Mouse (Mus musculus) limb, embryonic 11.5 days (tissue): ENCODE data around the gene Tmem216. TPM values are rescaled to one million over a fixed set of nuclear protein-coding genes. Genes with fewer than 3 reads are reported as not detected.

Experiments
- ATAC-seq: fragments of 200-750 bp; cut with Nextera tagmentation; 2 replicates; pipeline ENCODE4 v1.8.0; 2017; ENCODE audit warnings: low read depth; ENCODE audit not compliant: insufficient number of reproducible peaks, low FRiP score, low TSS enrichment
- DNase-seq: peaks from one replicate; pipeline ENCODE4 v3.0.0-alpha.2; 2015; ENCODE audit warnings: low spot score
- H3K27ac ChIP-seq: fragments of 300-500 bp; sonication (generic); replicated peaks from 2 replicates; pipeline ENCODE4 v1.5.1; 2014; ENCODE audit warnings: low read depth, mild to moderate bottlenecking, low read length
- H3K27me3 ChIP-seq: fragments of 300-500 bp; sonication (generic); 2 replicates; pipeline ENCODE4 v1.6.1; 2014; ENCODE audit warnings: mild to moderate bottlenecking, low read length, mixed read lengths; ENCODE audit not compliant: control insufficient read depth, insufficient read depth
- H3K36me3 ChIP-seq: fragments of 300-500 bp; sonication (generic); 2 replicates; pipeline ENCODE4 v1.6.1; 2014; ENCODE audit warnings: mild to moderate bottlenecking, low read length, moderate library complexity, mixed read lengths; ENCODE audit not compliant: control insufficient read depth, insufficient read depth
- H3K4me1 ChIP-seq: fragments of 300-500 bp; sonication (generic); 2 replicates; pipeline ENCODE4 v1.6.1; 2014; ENCODE audit warnings: low read length, mixed read lengths; ENCODE audit not compliant: control insufficient read depth, insufficient read depth
- H3K4me2 ChIP-seq: fragments of 300-500 bp; sonication (generic); 2 replicates; pipeline ENCODE4 v1.6.1; 2014; ENCODE audit warnings: low read depth, mild to moderate bottlenecking, moderate library complexity; ENCODE audit not compliant: severe bottlenecking
- H3K4me3 ChIP-seq: fragments of 300-500 bp; sonication (generic); 2 replicates; pipeline ENCODE4 v1.5.1; 2014; ENCODE audit warnings: low read depth, low read length
- H3K9ac ChIP-seq: fragments of 300-500 bp; sonication (generic); 2 replicates; pipeline ENCODE4 v1.6.1; 2014; ENCODE audit warnings: mild to moderate bottlenecking, low read length
- H3K9me3 ChIP-seq: fragments of 300-500 bp; sonication (generic); 2 replicates; pipeline ENCODE4 v1.6.1; 2016; ENCODE audit warnings: low read length; ENCODE audit not compliant: control insufficient read depth
- WGBS: fragments of 180-500 bp; shearing (Covaris S2); extraction: QIAGEN DNeasy Blood & Tissue Kit; methylation state at CpG from one replicate; pipeline ENCODE4 v1.1.7; 2014; 5-methylcytosine and 5-hydroxymethylcytosine counted together
- polyA plus RNA-seq: library from polyadenylated mRNA; unstranded; fragments of >200 nt; fragmentation: Nextera tagmentation; extraction: Ambion mirVana; gene quantifications from 2 replicates; pipeline ENCODE4 v1.2.1, GENCODE M21; 2014

Tmem216 gene
- polyA plus RNA-seq, 1 experiment from 2014 or later = 66.3 TPM

GRCm38 (mm10) chr19:10496976-10497375, 59.1 kb downstream of the Tmem216 start:
- Histone ChIP-seq H3K36me3 (peaks cover 4% of the 10 kb centered on the region; the same call in 1 of the 2 replicates), H3K4me3 (no peak overlapping the region)
- ATAC-seq = no peak

GRCm38 (mm10) chr19:10495670-10496069, 60.4 kb downstream of the Tmem216 start:
- peaks cover 2% of the 10 kb centered on the region; the same call in 1 of the 2 replicates for H3K36me3 ChIP-seq
- H3K4me2 ChIP-seq = no peak overlapping the region
- 85% methylated on average over 1 of the region's 1 CpGs for WGBS
- no peak overlapping the region for H3K4me3 ChIP-seq
- H3K9me3 ChIP-seq = no peaks in the 10 kb centered on the region
- no peaks in the 10 kb centered on the region for H3K27me3 ChIP-seq
- no peak for DNase-seq
- ATAC-seq = no peak
- H3K9ac ChIP-seq = no peak overlapping the region
- no peaks in the 10 kb centered on the region; the same call in 1 of the 2 replicates for H3K4me1 ChIP-seq
- no peak overlapping the region for H3K27ac ChIP-seq

More at GRCm38 (mm10) chr19:10496976-10497375, 59.1 kb downstream of the Tmem216 start:
- WGBS = 67% methylated on average over 2 of the region's 2 CpGs
- no peaks in the 10 kb centered on the region for H3K27me3 ChIP-seq
- H3K27ac ChIP-seq = no peak overlapping the region
- H3K9me3 ChIP-seq = no peaks in the 10 kb centered on the region
- H3K4me1 ChIP-seq = no peaks in the 10 kb centered on the region; the same call in 1 of the 2 replicates
- H3K9ac ChIP-seq = no peak overlapping the region
- no peak overlapping the region for H3K4me2 ChIP-seq
- no peak for DNase-seq

GRCm38 (mm10) chr19:10486264-10486738, 69.7 kb downstream of the Tmem216 start:
- WGBS = 19% methylated on average over 9 of the region's 9 CpGs
- no peaks in the 10 kb centered on the region for H3K4me1 ChIP-seq
- DNase-seq (peak; percentile 72), ATAC-seq (peak; percentile 47)
- H3K27me3 ChIP-seq = no peaks in the 10 kb centered on the region
- no peak overlapping the region for H3K9ac ChIP-seq
- no peak overlapping the region for H3K4me2 ChIP-seq
- H3K9me3 ChIP-seq = no peaks in the 10 kb centered on the region
- H3K36me3 ChIP-seq = no peaks in the 10 kb centered on the region
- H3K27ac ChIP-seq = no peak overlapping the region
- no peak overlapping the region for H3K4me3 ChIP-seq

Other genes with a start within 250 kb of the Tmem216 start
- gene Syt7, start 167.1 kb downstream of the Tmem216 start, polyA plus RNA-seq = 0.45 and 0.55 TPM in 2 replicates
- gene Lrrc10b, start 98.8 kb downstream of the Tmem216 start, polyA plus RNA-seq = 0.09 TPM in 1 of 2 replicates, not detected in the other
- gene Ppp1r32, start 73.3 kb downstream of the Tmem216 start, polyA plus RNA-seq = 0.16 TPM in 1 of 2 replicates, not detected in the other
- gene Cpsf7, start 31.0 kb downstream of the Tmem216 start, polyA plus RNA-seq = 62.2 and 69.7 TPM in 2 replicates
- gene Sdhaf2, start 30.1 kb downstream of the Tmem216 start, polyA plus RNA-seq = 57.2 and 61.0 TPM in 2 replicates
- 15.8 and 16.4 TPM in 2 replicates for gene Cyb561a3, start 20.9 kb upstream of the Tmem216 start, polyA plus RNA-seq
- 49.9 and 52.1 TPM in 2 replicates for gene Tmem138, start 21.1 kb upstream of the Tmem216 start, polyA plus RNA-seq
- 423 and 456 TPM in 2 replicates for gene Ddb1, start 49.1 kb upstream of the Tmem216 start, polyA plus RNA-seq
- gene Tkfc, start 49.4 kb upstream of the Tmem216 start, polyA plus RNA-seq = 23.3 and 24.5 TPM in 2 replicates
- gene Vwce, start 78.0 kb upstream of the Tmem216 start, polyA plus RNA-seq = 1.4 and 1.7 TPM in 2 replicates
- not detected in 2 replicates for gene Pga5, start 121.8 kb upstream of the Tmem216 start, polyA plus RNA-seq
- 29.7 and 33.4 TPM in 2 replicates for gene Vps37c, start 132.5 kb upstream of the Tmem216 start, polyA plus RNA-seq
- gene Cd5, start 182.8 kb upstream of the Tmem216 start, polyA plus RNA-seq = not detected in 2 replicates